Mouse (Mus musculus): ENCODE measurements at regions not wholly inside any gene's neighbourhood (a gene's known extent, or its start where the extent isn't known, plus 50 kb on each side); places are given as distances from the start of the nearest gene placed in this dataset.

DNA sequence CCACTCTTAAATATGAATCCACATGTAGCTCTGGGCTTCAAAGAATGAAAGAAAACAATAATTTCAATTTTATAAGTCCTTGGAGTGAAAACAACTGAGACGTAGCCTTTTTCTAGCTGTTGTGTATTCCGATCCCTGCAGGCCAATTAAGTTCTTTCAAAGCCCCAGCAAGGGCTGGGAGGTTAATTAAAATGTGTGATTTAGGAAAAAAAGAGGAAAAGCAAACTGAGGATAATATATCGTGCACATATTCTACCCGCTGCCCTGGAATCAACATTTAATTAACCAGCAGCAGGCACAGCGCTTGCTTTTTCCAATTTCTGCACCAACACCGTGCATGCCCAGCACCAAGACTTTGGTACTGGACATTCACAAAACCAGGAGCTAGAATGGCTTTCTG is 167.0 kb downstream of the Nectin3 start:
- no peak for DNase-seq

DNA sequence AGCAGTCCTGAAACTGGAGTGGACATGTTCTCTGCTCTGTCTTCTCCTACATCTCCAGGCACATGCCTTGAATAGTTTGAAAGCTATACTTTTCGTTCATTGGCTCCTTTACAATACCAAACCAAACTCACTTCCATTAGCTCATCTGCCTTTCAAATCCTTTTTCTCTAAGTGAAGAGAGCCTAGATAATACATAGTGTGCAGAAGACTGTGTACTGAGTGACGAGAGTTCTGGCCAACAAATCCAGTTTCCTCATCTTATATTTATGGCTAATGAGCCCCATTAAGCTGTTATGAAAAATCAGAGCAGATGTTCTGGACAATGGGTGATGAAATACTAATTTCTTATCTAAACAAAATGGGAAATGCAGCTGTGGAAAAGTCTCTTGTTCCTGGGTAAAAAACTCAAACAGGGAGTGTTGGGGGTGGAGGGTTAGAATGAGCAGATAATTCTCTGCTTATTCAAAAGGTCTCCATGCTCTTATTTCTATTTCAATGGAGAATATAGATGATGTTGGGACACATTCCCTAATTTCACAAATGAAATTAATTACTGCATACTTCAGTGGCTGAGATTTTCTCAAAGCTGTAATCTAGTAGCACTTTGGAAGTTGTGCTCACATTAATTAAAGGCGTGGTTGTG is 144.3 kb upstream of the Gm4737 start:
- no peak for DNase-seq

DNA sequence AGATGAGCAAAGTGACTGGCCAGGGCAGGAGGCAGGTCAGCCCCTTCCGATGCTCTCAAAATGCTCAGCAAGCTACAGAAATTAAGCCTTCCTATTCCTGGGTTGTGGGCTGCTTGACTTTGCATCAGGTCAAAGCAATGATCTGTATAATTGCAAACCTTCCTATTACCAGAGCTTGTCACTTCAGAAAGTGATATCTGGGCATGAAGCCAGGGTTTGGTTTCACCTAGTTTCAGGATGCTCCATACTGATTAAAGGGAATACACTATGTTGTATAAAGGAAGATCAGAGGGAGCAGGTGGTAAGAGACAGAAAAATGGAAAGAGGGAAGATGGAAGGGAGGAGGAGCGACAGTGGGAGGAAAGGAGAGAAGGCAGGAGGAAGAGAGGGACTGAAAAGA is 142.3 kb upstream of the Gm4737 start:
- DNase-seq: no peak

DNA sequence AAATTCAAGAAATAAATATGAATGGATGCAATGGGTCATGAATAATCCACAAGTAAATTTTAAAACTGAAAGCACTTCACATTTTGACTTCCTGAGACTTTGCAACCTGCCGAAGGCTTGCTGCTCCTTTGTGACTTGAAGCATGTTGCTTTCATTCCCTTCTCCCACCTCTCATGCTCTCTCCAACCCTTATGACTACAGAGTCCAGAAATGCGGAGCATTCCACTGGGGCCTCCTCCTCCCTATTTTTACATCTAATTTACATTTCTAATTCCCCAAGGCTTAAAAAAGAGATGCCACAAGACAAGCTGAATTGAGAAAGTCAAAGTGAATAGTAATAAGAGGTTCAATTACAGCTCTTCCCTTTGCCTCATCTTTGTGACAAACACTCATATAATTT is 141.5 kb upstream of the Gm4737 start:
- DNase-seq: no peak

DNA sequence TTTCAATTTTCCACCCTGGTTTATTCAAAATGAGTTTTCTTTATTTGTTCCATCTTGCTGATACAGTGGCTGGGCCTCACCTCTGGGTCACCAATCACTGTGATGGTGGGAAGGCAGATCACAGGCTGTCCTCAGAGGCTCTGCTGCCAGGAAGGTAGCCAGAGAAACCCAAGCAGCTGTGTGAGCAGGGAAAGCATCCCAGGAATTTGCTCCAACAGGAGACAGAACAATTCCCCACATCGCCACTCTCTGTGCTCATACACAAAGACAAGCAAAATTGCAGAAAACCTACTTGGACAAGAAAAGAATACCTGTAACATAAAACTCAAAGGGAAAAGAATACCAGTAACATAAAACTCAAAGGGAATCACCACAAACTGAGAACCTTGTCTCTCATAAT is 139.0 kb upstream of the Gm4737 start:
- DNase-seq: no peak

DNA sequence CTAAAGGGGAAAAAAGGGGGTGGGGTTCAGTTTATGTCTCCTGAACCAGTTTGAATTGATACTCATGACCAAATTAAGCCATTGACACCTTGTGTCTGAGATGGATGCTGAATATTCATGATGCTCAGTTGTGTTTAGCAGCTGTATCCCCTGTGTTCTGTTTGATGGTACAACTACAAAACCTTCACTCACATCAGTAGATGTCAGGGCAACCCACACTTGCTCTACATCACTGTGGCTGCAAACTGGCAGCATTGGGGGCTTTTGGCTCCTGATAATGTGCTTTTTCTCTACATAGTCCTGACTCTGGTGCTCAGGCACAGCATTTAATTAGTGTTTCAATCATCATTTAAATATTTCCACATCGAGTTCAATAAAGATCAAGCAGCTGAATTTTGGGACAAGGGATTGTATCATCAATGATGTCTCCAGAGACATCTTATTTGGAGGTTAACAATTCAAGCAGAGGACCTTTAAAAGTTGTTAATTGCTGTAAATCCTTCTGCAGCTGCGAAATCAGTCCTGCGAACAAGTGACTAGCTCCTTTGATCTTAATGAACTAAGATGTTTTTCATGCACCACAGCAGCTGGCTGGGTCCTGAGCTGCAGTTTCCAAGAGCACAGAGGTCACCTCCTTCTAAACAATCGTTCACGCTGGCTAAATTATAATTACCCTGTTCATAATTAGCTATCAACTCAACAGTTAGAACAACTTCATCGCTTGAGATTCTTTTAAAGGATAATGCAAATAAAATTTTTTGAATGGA is 136.4 kb upstream of the Gm4737 start:
- no peak for DNase-seq

DNA sequence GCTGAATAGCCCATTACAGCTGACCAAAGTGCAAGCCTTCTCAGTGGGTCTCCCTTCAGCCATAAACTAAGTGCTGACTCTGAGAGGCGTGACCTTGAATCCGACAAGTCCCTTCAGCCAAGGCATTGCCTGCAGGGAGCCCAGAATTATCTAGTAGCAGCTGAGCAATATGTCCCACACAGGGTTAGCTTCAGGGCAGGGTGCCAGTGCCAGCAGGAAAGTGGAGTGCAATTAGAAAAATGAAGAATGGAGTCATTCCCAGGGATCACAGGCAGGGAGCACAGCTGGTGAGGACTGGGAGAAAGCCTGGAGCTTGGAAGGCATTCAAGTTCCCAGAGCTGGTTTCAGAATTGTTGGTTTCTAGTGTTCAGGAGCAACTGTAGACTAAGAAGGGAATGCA is 135.3 kb upstream of the Gm4737 start:
- DNase-seq: peak; percentile 10 to 39

DNA sequence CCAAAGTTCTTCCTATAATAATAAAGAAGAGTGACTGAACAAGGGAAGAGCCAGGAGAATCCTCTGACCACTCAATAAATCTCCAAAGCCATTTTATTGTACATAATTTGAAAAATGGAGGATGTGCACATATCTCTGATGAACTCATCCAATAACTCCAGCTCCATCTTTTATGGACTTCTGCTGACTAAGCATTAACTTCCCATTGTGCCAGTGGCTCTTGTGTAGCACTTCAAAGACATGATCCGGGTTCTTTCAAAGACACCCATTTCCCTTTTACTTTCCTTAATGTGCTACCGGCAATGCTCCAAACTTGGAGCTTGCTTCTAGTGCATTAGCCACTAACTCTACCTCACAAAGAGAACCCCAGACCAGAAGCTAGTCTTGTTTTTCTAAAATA is 112.7 kb upstream of the Gm4737 start:
- no peak for DNase-seq

DNA sequence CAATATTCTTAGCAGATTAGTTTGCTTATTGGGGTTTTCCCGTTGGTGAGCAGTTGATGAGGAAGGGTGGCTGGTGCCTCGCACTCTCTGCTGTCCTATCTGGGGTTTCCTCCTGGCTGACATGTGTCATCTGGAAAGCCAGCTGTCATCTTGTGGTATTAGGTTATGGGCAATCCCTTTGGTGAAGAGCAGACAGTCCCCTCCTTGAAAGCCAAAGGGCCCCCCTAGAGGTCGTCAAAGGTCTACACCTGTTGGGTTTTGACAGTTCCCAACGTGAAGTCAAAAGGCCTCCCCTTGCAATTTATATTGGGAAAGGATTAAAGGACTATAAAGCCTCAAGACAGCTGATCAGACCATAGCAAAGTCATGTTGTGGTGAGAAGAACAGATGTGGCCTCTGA is 96.8 kb upstream of the Gm4737 start:
- DNase-seq: no peak

DNA sequence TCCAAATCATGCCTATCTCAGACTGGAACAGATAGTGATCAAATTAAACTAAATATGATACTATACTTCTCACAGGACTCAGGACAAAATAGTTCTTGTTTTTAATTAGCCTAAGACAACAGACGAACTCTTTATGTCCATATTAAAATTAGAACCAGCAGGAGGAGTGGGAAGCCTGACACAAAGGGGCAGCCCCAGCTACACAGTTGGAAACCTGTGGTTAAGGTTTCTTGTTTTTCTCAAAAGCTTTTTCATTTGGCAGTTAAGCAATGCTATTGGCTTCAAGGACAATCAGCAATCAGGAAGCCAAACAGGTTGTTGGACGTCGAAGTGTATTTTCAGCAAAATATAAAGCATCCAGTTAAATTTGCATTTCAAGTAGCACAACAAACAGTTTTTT is 96.1 kb upstream of the Gm4737 start:
- no peak for DNase-seq

DNA sequence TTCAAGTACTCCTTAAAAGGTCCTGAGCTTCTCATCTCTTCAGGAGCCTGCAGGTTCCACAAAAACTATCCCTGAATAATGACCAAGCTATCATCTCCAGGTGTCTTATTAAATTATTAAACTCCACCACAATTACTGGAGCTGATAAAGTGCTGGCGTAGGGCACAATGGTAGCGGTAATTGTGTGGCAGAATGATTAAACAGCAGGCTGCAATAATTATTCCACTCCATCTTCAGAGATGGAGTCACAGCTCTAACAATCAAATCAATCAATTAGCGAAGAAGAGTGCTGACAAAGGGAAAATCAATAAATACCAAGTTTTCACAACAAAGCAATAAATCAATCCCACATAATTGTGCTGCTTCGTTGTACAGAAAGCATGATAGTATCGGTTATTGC is 90.7 kb upstream of the Gm4737 start:
- DNase-seq: no peak

DNA sequence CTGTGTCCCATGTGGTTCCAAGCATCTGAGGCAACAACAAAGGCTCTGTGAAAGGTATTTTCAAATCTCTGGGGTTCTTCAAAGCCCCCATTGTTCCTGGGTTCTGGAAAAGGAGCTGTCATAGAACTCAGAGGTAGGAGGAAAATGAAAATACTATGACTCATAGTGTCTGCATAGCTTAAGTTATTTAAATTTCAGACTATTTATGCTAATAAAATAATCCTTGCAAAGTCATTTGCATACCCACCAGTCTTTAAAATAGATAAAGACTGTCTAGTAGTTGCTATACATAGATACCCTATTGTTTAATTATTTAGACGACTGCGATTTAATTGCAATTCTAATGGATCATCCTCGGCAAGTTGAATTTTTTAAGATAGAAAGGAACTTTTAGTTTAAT is 73.9 kb upstream of the Gm4737 start:
- no peak for DNase-seq

DNA sequence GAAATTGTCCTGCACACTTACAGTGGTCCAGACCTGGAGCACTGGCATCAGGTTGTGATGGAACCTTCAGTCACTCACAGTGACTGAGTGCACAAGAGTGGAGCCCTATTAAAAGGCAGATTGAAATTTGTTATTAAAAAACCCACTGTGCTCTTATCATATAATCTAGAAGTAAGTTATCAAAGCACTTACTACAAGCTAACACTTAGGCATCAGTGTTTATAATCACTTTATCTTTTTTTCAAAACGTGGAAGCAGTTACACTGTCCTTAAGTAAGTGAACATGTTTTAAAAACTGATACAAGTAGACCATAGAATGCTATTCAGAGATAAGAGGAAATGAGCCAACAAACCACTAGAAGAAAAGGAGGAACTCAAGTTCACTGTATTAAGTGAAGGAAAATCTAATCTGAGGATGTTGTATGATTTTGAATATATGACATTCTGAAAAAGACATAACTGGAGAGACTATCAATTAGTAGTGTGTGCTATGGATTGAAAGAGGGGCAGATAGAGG is 68.3 kb upstream of the Gm4737 start:
- DNase-seq: no peak

DNA sequence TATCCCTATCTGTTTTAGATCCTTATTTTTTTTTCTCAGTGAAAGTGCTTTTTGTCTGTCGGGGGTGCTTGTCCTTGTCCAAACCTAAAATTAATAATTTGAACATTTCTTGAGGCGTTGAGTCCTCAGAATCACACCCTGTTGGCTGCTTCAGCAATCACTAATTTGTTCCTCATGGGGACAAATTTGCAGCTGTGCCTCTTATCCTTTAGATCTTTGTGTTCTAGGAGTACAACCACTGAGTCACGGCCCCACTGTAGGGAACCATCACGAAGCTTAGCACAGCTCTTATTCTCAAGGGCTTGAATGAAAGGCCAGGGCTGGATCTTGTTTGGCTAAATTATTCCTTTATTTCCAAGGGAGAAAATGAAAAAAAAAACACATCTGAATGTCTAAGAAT is 57.6 kb upstream of the Gm4737 start:
- DNase-seq: no peak

DNA sequence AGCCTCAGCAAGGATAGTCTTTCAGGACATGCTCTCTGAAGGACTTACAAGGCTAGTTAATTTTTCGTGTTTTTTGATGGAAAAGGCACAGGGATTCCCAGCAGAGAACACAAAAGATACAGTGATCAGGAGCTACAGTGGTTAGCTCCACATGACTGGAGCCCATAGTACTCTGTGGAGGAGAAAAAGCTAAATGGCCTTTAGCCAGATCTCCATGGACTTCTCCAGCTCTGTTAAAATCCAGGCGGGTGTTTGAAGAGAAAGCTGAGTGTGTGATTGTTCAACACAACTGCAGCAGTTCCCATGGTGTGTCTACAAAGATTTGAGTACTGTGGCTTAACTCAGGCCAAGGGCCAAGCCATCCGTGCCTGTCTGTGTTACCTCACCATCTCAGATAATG is 57.0 kb upstream of the Gm4737 start:
- DNase-seq: no peak

DNA sequence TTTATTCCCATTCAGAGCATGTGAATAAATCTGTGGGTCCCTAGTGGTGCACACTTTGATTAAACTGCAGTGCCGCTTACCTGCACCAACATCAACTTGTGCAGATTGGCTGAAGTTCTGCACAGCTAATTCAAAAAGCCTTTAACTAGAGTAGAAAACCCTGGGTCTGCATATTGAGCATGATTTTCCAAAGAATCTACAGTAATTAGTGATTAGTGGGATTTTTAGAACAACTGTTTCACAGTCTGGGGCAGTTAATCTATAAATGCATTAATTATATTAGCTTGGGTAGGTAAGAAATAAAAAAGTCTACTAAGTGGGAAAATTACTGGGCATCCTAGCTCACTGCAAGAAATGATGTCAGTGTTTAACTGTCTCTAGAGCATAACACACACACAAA is 50.2 kb upstream of the Gm4737 start:
- DNase-seq: no peak
